Mouse (Mus musculus) left cerebral cortex, adult 9 months (tissue): ENCODE measurements at regions not wholly inside any gene's neighbourhood (a gene's known extent, or its start where the extent isn't known, plus 50 kb on each side); places are given as distances from the start of the nearest gene placed in this dataset.
"Not testable (repeated sequence)": the region's sequence is repeated elsewhere in the genome, so short reads cannot be mapped to it uniquely, and the experiment has no call there.

ENCODE experiments used
- DNase-seq, 2 experiments: peaks; one replicate each; pipeline ENCODE4 v3.0.0; 2022; ENCODE audit warnings: low spot score in 2 of 2

DNA sequence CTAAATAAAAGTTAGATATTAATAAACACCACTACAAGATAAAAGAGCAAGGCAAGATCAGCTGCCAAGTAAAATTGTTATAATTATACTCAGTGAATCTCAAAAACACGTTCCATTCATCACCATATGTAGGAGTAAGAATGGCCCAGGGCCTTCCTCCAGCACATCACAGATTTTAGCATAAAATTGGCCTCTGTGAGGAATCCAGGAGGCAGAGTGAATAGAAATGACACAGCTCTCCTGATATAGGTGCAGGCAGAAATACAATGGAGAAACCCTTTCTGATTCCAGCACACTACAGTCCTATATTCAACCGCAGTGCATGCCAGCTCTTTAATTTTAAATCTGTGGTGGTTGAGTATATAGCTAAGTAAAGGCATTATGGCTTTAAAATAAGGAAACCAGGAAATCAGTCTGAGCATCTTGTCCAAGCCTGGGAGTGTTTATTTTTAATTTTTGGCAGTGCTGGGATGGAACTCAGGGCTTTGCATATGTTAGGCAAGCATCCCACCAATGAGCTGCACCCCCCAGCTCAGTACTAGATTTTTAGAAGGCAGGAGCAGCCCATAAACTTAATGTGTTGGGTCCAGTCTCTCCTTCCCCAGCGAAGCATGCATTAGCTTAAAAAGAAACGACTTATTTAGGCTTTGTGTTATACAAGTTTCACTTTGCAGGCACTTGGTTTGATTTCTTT is 158.3 kb upstream of the Ptprz1 start:
- DNase-seq, result peak in 1 of 2 experiments; percentile 11

DNA sequence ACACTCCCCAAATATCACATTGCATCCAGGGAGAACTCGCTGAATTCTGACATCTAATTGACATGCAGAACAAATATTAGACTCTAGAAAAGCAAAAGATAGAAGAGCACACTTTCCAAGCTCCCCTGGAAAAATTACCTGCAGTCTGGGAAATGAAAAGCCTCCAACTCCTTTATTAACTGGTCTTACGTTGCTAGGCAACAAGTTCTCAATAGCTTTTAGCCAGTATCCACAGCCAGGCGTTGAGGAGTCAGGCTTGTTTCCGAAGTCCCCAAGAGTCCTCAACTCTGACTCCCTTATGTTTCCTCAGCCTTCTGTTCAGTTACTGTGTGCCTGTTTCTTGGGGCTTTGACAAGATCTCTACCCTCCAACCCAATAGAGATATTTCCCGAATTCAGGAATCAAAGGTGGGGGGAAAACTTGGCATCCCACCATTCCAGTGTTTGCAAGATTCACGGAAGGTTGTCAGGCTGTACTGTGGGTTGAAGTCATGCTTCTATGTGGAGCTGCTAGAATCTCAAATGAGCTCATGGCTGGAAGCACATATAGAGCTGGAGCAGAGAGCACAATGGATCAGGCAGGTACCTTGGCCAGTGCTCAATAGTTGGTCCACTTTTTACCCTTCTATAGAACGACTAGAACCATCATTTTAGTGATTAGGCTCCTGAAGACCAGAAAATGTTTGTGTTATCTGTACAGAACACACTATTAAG is 159.0 kb upstream of the Ptprz1 start:
- no peak for DNase-seq

DNA sequence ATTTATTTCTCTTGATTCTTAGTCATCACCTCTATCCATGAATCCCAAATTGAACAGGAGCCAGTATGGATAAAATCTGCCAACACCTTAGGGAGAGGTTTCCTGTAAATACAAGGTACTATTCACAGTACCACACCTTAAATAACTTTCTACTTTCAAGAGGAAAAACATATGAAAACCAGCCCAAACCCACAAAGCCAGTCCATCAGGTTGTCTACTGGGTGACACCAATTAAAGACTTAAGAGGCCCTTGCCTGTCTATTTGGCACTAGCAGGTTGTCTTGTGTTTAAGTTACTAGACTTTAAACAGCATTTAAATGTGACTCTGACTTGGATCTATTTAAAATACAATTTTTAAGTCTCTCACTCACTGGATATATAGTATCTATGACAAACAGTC is 177.1 kb upstream of the Ptprz1 start:
- DNase-seq, result no peak

DNA sequence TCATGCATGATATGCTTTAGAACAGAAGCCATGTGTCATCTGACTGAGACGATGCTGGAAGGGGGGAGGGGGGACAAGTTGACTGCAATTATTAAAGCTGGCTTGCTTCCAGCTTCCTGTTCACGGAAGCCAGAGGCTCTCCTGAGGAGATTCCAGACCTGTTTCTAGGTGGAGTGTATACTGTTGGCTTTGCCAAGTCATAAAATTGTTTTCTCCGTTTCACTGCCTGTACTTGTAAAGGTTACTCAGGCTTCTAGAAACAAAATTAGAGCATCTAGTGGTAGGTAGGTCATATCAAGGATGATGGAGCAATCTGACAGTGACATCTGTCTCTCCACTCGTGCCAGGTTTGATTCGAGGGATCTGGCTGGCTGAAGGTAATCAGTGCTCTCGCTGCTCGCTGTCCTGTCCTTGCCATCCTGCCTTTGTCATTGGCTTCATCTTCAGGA is 186.6 kb upstream of the Ptprz1 start:
- no peak for DNase-seq

DNA sequence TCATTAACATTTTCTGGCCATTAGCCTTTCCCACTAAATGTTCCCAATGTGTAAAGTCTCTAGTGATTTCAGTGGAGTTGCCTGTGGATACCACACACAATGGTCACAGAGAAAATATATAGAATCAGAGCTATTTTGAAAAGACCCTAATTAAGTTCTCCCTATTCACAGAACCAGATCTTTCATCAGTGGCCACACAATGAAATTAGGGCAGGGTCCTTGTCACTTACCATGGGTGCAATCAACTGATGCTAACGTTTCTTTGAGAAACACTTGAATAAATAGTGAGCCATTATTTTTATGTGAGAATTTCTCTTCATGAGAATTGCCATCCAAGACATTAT is 200.7 kb upstream of the Ptprz1 start:
- DNase-seq, result no peak

DNA sequence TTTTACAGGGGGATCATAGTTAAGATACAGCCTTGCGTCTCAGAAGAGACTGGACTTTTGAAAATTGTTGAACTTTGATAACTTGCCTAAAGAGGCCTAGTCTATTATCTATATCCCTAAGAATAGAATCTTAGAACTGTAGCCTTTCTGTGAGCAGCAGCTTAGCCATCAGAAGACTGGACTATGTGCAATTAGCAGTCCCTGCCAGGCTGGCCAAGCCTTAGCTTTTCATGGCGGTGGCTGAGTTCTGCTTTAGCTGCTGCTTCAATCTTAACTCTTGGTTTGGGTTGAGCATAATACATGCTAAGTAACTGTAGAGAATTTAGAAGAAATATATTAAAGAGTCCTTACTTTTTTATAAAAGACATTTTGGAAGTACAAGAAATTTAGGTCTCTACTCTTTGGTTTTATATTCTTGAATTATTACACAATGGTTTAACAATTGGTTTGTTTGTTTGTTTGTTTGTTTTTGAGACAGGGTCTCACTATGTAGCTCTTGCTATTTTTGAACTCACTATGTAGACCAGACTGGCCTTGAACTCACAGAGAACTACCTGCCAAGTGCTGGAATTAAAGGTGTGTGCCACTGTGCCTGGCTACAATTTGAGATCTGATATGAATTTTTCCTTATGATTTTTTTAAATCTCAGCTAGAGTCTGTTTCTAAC is 201.2 kb upstream of the Ptprz1 start:
- DNase-seq, result no peak

DNA sequence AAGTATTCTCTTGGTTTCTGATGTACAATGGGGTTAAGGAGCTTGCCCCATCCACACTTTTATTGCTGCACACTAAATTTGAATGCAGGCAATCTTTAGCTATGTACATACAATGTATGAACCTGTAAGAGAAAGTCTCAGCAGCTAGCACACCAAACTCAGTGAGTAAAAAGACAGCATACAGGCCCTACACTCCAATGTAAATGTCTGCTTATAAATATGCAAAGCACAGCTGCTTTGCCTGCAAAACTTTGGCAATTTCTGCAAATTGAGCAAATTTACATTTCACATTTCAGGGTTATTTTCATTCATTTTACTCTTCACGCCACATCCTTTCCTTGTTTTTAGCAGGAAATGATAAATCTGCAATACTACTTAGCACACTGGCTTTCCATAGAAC is 203.8 kb upstream of the Ptprz1 start:
- no peak for DNase-seq

DNA sequence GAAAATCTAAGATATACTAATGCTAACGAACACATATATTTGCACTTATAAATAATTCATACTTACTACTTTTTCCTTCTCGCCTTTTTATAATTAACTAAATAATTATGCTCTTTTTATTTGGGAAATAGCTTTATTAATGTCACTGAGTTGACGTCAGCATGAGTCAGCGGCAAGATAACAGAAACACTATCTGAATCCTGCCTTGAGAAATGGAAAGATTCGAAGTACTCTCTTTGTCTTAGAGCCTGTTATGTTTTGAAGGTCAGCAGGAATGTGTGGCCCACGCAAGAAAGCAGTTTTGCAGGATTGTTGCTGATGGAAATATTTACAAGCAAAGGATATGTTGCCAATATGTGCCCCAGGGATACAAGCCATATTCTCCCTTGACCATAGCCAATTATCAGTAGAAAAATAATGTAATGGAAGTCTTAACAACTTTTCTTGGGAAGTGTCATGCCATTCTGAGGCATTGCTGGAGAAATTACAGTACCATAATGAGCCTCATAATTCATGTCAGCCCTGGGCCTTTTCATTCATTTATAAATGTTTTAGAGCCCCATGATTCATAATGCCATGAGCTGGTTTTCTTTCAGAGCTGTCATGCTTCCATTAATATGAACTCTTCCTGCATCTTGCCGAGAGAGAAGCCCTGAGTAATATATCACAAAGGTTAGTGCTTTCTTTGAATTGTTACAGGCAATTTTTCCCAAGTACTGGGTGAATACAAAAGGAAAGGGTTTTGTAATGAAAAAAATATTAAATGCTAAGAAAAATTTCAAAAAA is 206.9 kb upstream of the Ptprz1 start:
- no peak for DNase-seq

DNA sequence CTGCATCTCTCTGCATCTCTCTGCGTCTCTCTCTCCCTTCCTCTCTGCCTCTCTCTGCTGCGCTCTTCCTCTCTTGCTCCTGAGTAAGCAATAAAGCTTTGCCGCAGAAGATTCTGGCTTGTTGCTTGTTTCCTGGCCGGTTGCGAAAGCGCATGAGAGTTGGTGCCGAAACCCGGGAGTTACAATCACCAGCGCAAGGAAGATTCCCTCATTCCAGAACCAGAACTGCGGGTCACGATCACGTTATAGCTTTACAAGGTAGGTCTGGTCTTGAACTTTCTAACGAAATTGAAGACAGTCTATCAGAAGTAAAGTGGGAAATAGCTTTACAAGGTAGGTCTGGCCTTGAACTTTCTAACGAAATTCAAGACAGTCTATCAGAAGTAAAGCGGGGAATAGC is 217.9 kb upstream of the Ptprz1 start:
- DNase-seq, result not testable (repeated sequence)

DNA sequence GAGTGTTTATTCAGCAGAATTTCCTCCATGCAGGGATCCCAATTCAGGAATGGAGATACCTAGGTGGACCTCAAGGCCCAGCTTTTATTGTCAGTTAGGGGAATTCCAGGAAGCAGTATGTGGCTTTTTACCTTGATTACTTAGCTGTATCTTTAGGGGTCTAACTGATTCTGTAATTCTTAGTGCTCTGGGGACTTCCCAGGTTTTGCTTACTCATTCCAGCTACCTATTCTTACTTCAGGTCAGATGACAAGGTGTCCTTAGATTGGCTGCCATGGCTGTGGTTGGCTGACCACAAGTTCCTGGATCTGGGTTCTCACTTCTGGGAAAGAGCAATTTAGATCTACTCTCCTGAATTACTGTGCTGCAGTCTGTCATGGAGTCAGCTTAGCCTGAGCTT is 235.2 kb upstream of the Ptprz1 start:
- no peak for DNase-seq

DNA sequence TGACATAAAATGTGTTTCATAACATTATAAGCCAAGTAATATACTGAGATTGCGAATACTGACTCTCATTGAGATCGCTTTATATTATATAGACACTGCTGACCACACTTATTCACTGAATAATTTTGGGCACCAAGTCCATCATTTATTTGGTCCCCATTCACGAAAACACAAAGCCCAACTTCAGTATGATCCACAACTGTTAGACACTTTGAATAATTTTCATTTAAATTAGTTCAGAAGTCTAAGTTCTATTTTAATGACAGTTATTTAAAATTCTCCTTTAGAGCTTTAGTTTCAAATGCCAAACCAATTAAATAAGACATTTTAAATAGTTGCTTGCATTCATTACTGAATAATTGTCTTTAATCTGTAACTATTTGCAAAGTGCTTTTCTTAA is 240.2 kb upstream of the Ptprz1 start:
- no peak for DNase-seq

DNA sequence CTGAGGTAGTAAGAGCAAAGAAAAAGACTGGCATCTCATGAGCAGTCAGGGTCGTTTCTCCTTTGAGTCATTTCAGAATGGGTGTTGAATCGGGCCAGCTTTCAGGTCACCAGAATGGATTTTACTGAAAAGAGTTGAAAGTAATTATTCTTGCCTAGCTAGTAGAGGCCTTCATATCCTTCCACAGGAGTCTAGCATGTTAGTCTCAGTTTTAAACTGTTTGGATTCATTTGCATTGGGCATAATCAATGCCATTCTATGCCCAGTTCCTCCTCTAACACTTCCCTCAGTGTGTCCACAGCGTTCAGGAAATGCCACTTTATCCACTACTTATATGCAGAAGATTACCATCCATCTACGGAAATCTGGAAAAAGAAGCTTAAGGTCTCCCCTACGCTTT is 240.6 kb upstream of the Ptprz1 start:
- DNase-seq, result no peak

DNA sequence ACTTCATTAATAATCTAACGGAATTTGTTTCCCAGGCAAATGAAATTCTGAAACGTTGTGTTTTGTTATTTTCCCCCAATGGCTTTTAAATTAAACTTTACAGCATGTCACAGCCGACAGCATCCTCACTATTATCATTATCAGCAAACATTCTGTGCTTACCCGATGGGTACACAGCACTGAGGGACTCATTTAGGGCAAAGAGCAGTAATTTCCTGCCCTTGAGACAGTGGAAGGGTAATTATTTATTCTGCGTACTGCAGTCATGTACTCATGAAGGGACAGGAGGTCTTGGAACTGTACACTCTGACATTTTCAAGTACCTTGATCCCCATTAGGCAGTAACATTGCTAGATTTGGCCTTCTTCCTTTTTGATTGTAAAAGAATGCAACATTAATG is 235.5 kb upstream of the Fam3c start:
- no peak for DNase-seq

DNA sequence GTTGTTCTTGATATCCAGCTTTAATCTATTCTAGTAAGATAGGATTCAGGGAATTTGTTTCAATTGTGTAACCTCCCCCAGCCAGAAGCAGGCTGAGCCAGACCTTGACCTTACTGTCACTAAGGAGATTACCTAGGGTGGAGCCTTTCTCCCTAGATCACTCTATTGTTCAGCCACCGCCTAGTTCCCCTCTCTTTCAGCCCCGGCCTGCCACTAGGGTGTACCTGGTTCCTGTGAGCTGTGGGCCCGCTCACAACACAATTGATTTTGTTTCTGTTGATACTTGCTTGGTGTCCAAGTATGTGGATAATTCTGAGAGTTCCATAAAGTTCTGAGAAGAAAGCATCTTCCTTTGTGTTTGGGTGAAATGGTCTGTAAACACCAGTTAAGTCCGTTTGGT is 228.8 kb upstream of the Fam3c start:
- no peak for DNase-seq

DNA sequence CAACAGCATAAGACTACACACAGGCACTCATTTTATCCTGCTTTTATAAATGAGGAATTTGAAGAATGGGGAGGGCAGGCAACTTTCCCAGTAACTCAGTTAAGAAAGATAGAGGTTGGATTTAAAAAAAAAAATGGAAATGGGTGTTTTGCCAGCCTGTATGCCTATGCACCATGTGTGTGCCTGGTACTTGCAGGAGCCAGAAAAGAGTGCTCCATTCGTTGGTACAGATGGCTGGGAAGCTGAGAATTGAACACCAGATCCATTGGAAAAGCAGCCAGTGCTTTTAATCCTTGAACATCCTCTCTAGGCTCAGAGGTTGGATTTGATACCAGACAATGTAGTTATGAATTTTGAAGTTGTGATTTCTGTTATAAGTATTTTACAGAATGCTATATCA is 216.9 kb upstream of the Fam3c start:
- DNase-seq, result no peak

DNA sequence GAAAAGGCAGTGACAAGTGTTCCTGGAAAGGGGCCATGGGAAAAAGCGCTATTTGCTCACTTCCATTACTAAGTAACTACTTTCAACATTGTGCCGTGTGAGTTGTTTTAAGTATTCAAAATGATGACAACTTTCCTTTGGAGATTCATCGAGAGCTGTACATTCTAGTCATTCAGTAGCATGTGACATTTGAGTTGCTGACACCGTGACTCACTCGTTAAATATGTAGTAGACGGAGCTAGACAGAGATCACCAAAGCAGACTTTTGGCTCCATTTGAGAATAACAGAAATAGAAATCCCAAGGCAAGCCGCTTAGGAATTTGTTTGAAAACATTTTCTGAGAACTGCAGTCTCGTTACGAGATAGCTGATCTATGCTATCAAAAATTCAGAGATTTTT is 211.8 kb upstream of the Fam3c start:
- no peak for DNase-seq

DNA sequence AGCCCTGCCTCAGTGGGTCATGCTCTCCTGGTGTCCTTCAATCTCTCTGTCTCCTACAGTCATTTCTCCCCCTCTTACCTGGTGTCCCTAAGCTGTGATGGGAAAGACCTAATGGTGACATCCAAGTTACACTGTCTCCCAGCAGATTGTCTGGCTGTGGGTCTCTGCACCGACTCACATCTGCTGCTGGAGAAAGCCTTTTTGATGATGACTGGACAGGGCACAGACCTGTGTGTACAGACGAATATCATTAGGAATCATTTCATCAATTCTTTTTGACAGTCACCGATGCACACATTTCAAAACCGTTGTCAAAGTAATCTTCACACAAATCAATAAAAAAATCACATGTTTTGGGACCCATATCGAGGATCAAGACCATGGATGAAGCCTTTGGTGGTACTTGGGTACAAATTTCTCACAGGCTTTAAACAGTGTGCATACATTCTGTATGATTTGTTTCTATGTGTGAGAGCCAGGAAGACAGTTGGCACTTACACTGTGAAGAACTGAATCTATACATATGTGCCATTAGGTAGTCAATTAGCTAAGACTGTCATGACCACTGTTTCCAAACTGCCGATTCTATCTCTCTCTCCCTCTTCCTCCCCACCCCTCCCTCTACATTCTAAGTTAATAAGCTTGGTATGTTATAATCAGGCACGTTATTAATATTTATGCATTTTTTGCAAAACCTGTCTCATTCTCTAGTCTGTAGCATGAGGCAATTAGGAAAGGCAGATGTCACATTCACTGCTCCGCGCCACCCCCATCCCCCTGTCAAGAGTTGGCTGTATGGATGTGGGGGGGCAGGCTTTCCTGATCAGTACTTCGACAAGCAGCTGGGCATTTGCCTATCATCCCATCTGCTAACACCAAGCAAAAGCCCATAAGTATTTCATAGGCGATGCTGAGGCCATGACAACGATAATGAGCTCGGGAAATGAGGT is 192.5 kb upstream of the Fam3c start:
- no peak for DNase-seq

DNA sequence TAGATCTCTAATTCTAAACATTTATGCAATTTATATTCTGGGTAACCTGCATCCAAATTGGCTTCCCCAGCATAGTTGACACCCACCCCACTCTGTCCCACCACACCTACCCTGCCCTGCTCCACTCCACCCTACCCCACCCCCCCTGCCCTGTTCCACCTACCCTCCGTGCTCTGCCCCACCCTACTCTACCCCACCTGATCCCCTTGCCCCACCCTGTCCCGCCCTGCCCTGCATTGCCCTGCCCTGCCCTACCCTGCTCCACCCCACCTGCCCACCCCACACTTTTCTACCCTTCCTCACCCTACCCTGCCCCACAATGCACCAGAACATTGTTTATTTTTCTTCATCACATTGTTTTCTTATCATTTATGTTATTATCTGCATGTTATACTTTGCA is 185.6 kb upstream of the Fam3c start:
- DNase-seq, result no peak

DNA sequence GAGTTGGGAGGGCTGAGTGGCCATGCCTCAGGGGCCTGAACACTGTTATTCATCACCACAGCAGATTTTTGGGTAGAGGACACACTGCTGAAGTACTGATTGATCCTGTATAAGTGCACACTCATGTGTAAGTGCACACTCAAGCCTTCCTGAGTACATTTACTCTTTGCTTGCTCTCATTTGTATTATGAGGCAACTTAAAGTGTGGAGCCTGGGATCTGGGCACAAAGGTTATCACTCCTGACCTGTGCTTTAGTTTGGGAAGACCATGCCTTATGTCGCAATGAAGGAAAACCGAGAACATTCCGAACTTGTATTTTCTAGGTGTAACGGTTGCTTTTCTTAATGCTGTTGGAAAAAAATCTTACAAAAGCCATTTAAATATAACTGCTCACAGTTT is 182.2 kb upstream of the Fam3c start:
- no peak for DNase-seq

DNA sequence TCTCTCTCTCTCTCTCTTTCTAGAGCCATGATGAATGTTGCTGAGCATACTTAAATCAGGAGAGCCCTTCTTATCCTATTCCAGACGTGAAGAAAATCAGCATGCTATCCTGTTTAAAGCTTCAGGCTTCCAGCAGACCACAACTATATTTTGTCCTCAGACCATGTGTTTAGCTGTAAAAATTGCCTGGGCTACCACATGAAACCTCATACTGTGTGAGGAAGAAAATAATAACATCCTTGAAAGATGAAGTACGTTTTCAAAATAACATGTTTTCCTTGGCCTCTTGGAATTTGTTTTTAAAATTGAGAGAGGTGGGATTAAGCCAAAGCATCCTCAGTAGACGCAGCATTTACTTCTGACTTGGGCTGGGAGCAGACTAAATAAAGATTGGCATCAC is 168.3 kb upstream of the Fam3c start:
- no peak for DNase-seq

DNA sequence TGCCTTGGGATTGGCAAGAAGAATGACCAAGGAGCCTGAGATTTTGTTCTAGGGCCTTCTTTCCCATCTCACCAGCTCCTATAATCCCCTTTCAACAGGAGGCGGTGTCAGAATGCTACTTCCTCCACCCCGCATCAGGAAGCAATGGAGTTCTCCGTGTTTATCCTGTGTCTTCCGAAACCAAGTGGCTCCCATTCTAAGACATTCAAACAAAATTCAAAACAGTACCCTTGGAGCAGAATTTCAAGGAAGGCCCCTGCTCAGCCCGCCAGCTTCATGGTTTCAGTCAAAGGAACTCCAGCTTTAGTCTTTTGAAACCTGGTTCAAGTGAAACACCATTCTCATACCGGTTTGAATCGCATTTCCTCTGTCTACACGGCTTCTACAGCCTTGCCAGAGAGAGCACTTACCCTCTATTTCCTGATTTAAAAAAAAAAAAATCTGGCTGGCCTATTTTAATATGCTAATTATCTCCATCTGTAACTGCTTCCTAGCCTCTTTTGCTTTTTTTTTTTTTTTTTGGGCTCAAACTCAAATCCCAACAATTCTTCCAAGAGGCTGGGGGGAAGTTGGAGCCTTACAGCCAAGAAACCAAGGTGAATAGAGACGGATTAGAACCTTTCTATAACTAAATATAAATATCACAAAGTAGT is 167.7 kb upstream of the Fam3c start:
- DNase-seq, result no peak
